ENCODE assay signal across 15 mouse cellular contexts in genomic region chr15:86345907-86346306, GRCm38 (mm10).
A peak's percentile ranks its signal among the peaks of the same experiment; 100 is the strongest.
DNase-seq lines count a peak whose midpoint lies in the region; ATAC-seq lines count a peak whose summit lies in the region.
"Had no signal": no experiment of that assay in that cellular context is flagged by ENCODE, and none has a peak within 500 bp of the region (broad histone marks: within the 10 kb centered on the region; RNA-seq: fewer than 3 reads in every experiment).

No protein-coding gene starts in this region.

- H3K4me2 ChIP-seq in hindbrain, embryonic 15.5 days, result no peak overlapping the region
- H3K4me2 ChIP-seq: limb, embryonic 13.5 days had no signal

- H3K4me3 ChIP-seq in hindbrain, embryonic 15.5 days, result no peak overlapping the region
- no peak overlapping the region for H3K4me3 ChIP-seq in hindbrain, embryonic 10.5 days
- H3K4me3 ChIP-seq in limb, embryonic 10.5 days, result no peak overlapping the region
- H3K4me3 ChIP-seq: limb, embryonic 13.5 days had no signal

- no peaks in the 10 kb centered on the region for H3K27me3 ChIP-seq in hindbrain, embryonic 15.5 days
- no peaks in the 10 kb centered on the region for H3K27me3 ChIP-seq in hindbrain, embryonic 10.5 days (ENCODE audit: insufficient read depth, poor library complexity, severe bottlenecking)
- H3K27me3 ChIP-seq in limb, embryonic 10.5 days (ENCODE audit: low read depth, poor library complexity, severe bottlenecking), result no peaks in the 10 kb centered on the region

- H3K36me3 ChIP-seq in hindbrain, embryonic 15.5 days, result no peaks in the 10 kb centered on the region
- H3K36me3 ChIP-seq in hindbrain, embryonic 10.5 days, result no peaks in the 10 kb centered on the region
- no peaks in the 10 kb centered on the region for H3K36me3 ChIP-seq in limb, embryonic 10.5 days
- H3K36me3 ChIP-seq: limb, embryonic 13.5 days had no signal

- H3K9me3 ChIP-seq in hindbrain, embryonic 15.5 days, result no peaks in the 10 kb centered on the region
- no peaks in the 10 kb centered on the region for H3K9me3 ChIP-seq in hindbrain, embryonic 10.5 days
- H3K9me3 ChIP-seq in limb, embryonic 10.5 days (replicated peaks), result no peaks in the 10 kb centered on the region
- H3K9me3 ChIP-seq: limb, embryonic 13.5 days had no signal

- no peak for DNase-seq in hindbrain, embryonic 10.5 days (ENCODE audit: low spot score)
- DNase-seq in limb, embryonic 10.5 days (ENCODE audit: low spot score), result no peak
- DNase-seq in thymus, adult 18-20 months, result peak; percentile 73 to 86
- no peak for DNase-seq in liver
- no peak for DNase-seq in adrenal gland, adult 8-10 months
- no peak for DNase-seq in right cerebral cortex, postnatal 14 days
- DNase-seq: B cell, adult 2 months; cerebellum, postnatal 25 days; gastrocnemius, postnatal 14 days; heart, postnatal 36 days; kidney, postnatal 4 days had no signal

- no peak overlapping the region for H3K9ac ChIP-seq in hindbrain, embryonic 15.5 days
- H3K9ac ChIP-seq: limb, embryonic 13.5 days had no signal

- H3K27ac ChIP-seq in hindbrain, embryonic 15.5 days (replicated peaks), result peak overlapping the region; percentile 43
- no peak overlapping the region for H3K27ac ChIP-seq in hindbrain, embryonic 10.5 days
- peak overlapping the region; percentile 47 for H3K27ac ChIP-seq in limb, embryonic 10.5 days
- H3K27ac ChIP-seq: limb, embryonic 13.5 days had no signal

- peaks cover 44% of the 10 kb centered on the region for H3K4me1 ChIP-seq in hindbrain, embryonic 15.5 days (replicated peaks)
- peaks cover 38% of the 10 kb centered on the region for H3K4me1 ChIP-seq in hindbrain, embryonic 10.5 days (replicated peaks)
- H3K4me1 ChIP-seq in limb, embryonic 10.5 days, result peaks cover 55% of the 10 kb centered on the region

- no peak for ATAC-seq in hindbrain, embryonic 15.5 days (ENCODE audit: low FRiP score, low read depth)
- peak; percentile 75 for ATAC-seq in activated CD4-positive, CD25-positive, alpha-beta regulatory T cell, adult 4 months
- ATAC-seq: lung, postnatal 0 days had no signal

- 72% methylated on average over 9 of the region's 9 CpGs for WGBS in hindbrain, embryonic 15.5 days
- 84% methylated on average over 9 of the region's 9 CpGs for WGBS in hindbrain, embryonic 10.5 days
- 64% methylated on average over 9 of the region's 9 CpGs for WGBS in limb, embryonic 10.5 days

Comparison
In these comparisons a context has a peak if more than half of its experiments do, and no peak if none do; other contexts are left out.
1. DNase-seq: peak in thymus, adult 18-20 months (2 of 2); none in hindbrain, embryonic 10.5 days (single experiment), limb, embryonic 10.5 days (single experiment), liver (single experiment), adrenal gland, adult 8-10 months (single experiment) and right cerebral cortex, postnatal 14 days (single experiment).